Mouse (Mus musculus): ENCODE results near the gene Tspoap1.

The Tspoap1 gene

DNA sequence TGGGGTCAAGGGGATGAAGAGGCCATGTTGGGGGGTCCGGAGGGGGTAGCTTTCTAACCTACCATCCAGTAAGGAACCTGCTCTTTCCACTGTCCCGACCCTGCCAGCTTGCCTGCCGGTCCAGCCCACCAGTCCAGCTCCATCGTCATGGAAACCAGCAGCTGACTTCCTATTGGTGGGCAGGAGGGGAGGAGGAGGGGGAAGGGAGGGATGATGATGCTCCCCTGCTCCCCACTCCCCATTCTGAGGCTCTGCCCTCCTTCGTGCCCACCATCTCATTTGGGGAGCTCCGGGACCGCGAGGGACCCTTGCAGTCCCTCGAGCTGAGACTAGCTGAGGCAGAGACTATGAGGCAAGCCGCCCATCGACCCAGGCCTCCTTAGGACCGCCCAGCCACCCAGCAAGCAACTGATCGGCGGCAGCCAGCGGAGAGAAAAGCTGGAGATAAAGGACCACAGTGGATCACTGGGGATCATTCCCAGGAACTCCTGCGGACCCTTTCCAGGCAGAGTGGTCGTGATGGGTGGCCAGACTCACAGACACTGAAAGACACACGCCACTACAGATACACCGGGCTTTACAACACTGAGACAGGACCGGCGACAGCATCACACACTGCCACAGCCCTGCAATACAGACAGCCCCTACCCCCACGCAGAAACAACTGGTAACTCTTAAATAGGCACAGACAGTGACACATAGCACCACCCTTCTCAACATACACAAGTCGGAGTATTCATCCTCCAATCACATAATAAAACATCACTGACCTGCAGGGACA lies at the start of gene Tspoap1:
Gene Tspoap1 (plus strand): TSS at position 241 of the 781 bp plus-strand sequence.
- DNase-seq (ENCODE audit: low read depth in 1 of 2, low spot score in 2 of 2) = no peak

DNA sequence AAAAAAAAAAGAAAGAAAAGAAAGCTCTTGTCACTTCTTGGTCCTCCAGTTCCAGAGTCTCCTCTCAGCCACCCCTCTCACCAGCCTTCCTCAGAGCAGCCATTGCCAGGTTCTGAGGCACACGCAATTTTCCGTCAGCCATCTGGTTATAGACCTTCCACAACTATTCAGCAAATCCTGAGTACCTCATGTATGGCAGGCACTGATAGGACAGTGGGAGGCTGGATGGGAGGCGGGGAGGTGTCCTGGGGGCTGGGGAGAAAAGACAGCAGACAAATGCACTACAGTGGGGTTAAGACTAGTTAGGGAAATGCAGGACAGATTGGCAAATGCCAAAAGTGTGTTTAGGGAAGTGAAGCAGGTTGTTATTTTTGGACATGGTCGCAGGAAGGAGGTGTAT lies 48.2 kb upstream of the Tspoap1 start:
- no peak for DNase-seq (ENCODE audit: low read depth in 1 of 2, low spot score in 2 of 2)

DNA sequence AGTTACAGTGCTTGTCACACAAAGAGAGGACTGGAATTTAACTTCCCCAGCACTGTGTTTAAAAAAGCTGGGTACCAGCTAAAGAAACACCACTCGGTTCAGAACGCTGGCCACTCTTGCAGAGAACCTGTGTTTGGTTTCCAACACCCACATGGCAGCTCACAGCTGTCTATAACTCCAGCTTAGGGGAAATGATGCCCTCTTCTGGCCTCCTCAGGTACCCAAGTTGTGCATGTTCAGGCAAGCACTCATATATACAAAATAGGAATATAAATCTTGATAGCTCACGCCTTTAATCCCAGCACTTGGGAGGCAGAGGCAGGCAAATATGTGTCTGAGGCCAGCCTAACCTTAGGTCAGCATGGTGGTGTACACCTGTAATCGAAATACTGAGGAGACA lies 44.3 kb upstream of the Tspoap1 start:
- DNase-seq (ENCODE audit: low read depth in 1 of 2, low spot score in 2 of 2) = no peak

- DNase-seq (ENCODE audit: low read depth in 1 of 2, low spot score in 2 of 2) = no peak
Measured at GRCm38 (mm10) chr11:87719526-87719925, 40.8 kb upstream of the Tspoap1 start.

- no peak for DNase-seq (ENCODE audit: low read depth in 1 of 2, low spot score in 2 of 2)
Measured at GRCm38 (mm10) chr11:87720324-87720723, 40.0 kb upstream of the Tspoap1 start.

DNA sequence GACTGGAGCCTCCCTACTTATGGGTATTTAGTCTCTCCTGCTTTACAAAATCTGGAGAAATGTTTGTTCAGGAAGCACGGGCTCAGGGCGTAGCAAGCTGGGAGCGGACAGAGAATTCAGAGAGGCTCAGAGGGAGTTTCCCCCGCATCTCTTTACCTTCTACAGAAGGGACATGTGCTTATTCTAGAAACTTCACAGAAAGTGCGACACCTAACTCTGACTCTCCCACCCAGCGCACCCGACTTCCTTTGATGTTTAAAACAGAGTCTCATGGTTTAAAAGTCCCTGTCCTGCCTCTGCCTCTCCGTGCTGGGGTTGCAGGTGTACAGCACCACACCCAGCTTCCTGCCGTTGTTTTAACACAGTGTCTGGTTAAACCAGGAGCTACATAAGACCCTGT lies 39.5 kb upstream of the Tspoap1 start:
- DNase-seq (ENCODE audit: low read depth in 1 of 2, low spot score in 2 of 2) = no peak

- DNase-seq (ENCODE audit: low read depth in 1 of 2, low spot score in 2 of 2) = no peak
Measured at GRCm38 (mm10) chr11:87722168-87722567, 38.2 kb upstream of the Tspoap1 start.

- no peak for DNase-seq (ENCODE audit: low read depth in 1 of 2, low spot score in 2 of 2)
Measured at GRCm38 (mm10) chr11:87722891-87723290, 37.5 kb upstream of the Tspoap1 start.

GRCm38 (mm10) chr11:87725515-87725914 lies 34.8 kb upstream of the Tspoap1 start:
- DNase-seq (ENCODE audit: low read depth in 1 of 2, low spot score in 2 of 2) = no peak

GRCm38 (mm10) chr11:87725964-87726562 lies 34.3 kb upstream of the Tspoap1 start:
- no peak for DNase-seq (ENCODE audit: low read depth in 1 of 2, low spot score in 2 of 2)

- DNase-seq (ENCODE audit: low read depth in 1 of 2, low spot score in 2 of 2) = no peak
Measured at GRCm38 (mm10) chr11:87727021-87727420, 33.3 kb upstream of the Tspoap1 start.

DNA sequence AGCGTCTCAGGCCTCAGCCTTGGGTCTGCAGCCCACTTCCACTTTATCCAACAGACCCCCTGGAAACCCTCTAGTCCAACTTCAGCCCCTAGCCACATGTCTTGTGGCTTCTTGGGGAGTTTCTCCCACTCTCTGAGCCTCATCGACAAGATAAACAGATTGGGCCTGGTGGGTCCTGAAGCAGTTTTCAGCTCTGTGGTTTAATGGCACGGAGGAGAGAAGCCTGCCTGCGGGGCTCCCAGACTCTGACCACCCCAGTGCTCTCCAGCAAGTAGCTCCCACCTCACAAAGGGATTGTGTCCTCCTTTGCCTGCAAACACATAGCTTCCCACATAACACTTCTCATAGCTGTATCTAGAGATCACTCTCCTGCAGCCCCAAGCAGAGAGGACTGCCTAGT lies 32.9 kb upstream of the Tspoap1 start:
- DNase-seq (ENCODE audit: low read depth in 1 of 2, low spot score in 2 of 2) = no peak

DNA sequence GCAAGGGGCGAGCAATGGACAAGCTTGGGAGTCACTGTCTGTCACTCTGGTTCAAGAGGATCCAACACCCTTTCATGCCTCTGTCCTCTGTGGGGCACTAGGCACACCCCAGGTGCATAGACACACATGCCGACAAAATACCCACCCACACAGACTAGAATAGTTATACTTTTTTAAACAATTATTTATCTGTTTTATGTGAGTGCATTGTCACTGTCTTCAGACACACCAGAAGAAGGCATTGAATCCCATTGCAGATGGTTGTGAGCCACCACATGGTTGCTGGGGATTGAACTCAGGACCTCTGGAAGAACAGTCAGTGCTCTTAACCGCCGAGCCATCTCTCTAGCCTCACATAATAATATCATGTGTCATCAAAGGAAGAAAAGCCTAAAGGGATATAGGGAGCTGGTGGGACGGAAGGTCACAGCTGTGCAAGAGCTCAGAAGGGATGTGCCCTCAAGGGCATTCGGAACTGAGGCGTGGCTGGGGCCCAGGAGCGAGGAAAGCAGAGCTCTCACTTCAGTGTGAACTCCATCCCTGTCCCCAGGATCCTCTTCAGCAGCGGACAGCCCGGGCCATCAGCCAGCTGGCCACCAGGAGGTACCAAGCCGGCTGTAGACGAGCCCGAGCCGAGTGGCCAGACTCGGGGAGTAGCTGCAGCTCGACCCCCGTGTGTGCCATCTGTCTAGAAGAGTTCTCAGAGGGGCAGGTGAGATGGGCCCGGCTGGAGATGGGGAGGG lies 31.3 kb upstream of the Tspoap1 start:
- DNase-seq (ENCODE audit: low read depth in 1 of 2, low spot score in 2 of 2) = no peak

- no peak for DNase-seq (ENCODE audit: low read depth in 1 of 2, low spot score in 2 of 2)
Measured at GRCm38 (mm10) chr11:87729593-87730185, 30.7 kb upstream of the Tspoap1 start.

DNA sequence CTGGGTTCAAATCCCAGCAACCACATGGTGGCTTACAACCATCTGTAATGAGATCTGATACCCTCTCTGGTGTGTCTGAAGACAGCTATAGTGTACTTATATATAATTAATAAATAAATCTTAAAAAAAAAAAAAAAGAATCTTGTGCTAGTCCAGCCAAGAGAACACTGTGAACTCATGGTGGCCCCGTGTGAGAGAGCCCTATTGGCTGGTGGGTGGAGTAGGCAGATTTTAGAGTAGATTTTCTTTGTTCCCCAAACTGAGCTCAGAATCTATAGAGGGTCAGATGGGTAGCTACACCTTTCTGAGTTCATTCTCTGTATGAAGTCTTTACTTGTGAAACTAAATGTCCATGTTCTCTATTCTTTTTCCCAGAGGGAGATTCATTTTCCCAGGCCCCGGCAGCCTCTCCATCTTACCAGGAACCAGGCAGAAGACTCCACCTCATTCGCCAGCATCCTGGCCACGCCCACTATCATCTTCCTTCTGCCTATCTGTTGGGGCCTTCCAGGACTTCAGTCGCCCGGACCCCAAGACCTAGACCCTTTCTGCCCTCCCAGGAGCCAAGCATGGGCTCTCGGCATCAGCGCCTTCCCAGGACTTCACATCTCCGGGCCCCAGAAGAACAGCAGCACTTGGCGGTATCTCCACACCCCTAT lies 29.6 kb upstream of the Tspoap1 start:
- no peak for DNase-seq (ENCODE audit: low read depth in 1 of 2, low spot score in 2 of 2)

GRCm38 (mm10) chr11:87734346-87734745 lies 26.0 kb upstream of the Tspoap1 start:
- DNase-seq (ENCODE audit: low read depth in 1 of 2, low spot score in 2 of 2) = no peak

DNA sequence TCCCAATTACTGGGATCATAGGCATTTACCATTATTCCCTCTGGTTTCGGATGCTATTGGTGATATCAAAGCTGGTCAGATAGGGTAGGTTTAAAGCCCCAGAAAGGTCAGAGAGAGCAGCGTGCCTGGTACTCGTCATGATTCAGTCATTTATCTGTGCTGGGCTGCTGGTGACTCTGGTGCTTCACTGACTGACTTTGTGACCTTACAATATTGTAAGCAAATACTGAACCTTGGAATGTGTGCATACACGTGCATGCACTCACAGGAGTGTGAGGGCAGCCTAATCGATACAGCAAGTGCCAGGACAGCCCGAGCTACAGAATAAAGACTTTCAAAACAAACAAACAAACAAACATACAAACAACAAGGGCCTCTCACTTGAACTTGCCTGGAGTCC lies 24.6 kb upstream of the Tspoap1 start:
- DNase-seq (ENCODE audit: low read depth in 1 of 2, low spot score in 2 of 2) = no peak

DNA sequence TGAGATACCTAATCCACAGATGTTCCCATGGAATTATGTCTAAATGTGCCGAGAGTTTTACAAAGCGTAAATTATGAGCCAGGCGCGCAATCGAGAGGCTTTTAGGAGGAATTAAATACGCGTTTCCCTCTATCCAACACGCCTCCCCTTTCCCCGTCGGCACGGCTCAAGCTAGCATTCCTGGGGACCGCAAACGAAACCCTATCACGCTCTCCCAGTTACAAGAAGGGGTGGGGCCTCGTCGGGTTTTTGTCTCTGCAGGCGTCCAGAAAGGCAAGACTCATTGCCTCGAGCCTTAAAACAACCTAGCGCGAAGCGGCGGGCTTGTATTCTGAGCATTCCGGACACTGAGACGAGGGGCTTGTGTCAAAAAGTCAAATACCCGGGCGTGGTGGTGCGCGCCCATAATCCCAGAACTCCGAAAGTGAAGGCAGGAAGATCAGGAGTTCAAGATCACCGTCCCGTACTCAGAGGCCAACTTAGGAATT lies 23.6 kb upstream of the Tspoap1 start:
- DNase-seq (ENCODE audit: low read depth in 1 of 2, low spot score in 2 of 2) = no peak

- peak; percentile 82 to 90 for DNase-seq (ENCODE audit: low read depth in 1 of 2, low spot score in 2 of 2)
Measured at GRCm38 (mm10) chr11:87737175-87737740, 23.1 kb upstream of the Tspoap1 start, which contains the start of gene Supt4a. Gene Supt4a (plus strand): TSS chr11:87737552.

DNA sequence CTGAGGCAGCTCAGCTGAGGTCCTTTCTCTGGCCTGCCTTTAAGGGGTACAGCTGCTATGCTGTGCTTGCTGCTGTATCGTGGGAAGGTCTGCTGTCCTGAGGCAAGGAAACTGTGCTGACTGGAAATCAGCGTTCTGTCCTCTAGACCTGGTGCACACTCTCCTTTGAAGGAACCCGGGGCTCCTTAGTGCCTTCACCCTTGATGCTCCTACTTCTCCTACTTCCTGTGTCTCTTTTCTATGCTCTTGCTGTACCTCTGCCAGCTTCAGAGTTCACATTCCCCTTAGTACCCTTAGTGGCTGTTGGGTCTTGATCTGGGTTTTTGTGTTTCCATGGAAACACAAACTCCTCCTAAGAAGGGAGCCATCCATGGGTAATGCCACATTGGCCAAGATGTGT lies 16.6 kb upstream of the Tspoap1 start:
- DNase-seq (ENCODE audit: low read depth in 1 of 2, low spot score in 2 of 2) = no peak

DNA sequence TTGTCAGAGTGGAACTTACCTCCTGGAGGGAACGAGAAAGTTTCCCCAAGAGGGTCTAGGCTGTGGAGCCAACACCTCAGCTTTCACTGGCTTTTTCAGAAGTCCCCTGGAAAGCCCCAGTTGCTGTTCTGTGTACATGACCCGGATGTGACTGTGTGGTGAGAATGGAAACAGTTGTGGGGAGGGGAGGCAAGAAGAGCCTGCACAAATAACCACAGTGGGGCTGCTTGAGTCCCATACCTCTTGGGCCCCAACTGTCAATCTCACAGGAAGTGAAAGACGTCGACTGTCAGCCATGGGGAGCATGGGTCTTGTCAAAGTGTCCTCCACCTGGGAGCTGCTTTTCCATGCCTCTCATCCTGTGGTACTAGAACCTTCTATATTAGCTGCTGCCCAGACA lies 15.4 kb upstream of the Tspoap1 start:
- DNase-seq (ENCODE audit: low read depth in 1 of 2, low spot score in 2 of 2) = no peak
